Mouse (Mus musculus): ENCODE measurements around the gene Safb. TPM values are rescaled to one million over a fixed set of nuclear protein-coding genes. Genes with fewer than 3 reads are reported as not detected.

Safb gene
- polyA plus RNA-seq, 1 experiment from 2014 or later: 105 TPM

- no peaks in the 10 kb centered on the region for H3K36me3 ChIP-seq
- no peaks in the 10 kb centered on the region for H3K27me3 ChIP-seq
- no peaks in the 10 kb centered on the region for H3K4me1 ChIP-seq (replicated peaks)
- H3K9ac ChIP-seq: no peak overlapping the region
- no peak overlapping the region for H3K4me3 ChIP-seq
- WGBS: 88% methylated on average over 4 of the region's 4 CpGs
- no peak overlapping the region for H3K27ac ChIP-seq
- ATAC-seq (ENCODE audit: low FRiP score): no peak
- no peaks in the 10 kb centered on the region for H3K9me3 ChIP-seq
- H3K4me2 ChIP-seq: no peak overlapping the region
Measured at GRCm38 (mm10) chr17:56643237-56643636, 58.6 kb downstream of the Safb start.

- H3K27me3 ChIP-seq: no peaks in the 10 kb centered on the region
- H3K27ac ChIP-seq: no peak overlapping the region
- 76% methylated on average over 11 of the region's 13 CpGs for WGBS
- H3K36me3 ChIP-seq: no peaks in the 10 kb centered on the region
- H3K4me2 ChIP-seq: no peak overlapping the region
- no peak for ATAC-seq (ENCODE audit: low FRiP score)
- H3K9ac ChIP-seq: no peak overlapping the region
- no peak overlapping the region for H3K4me3 ChIP-seq
- no peaks in the 10 kb centered on the region for H3K9me3 ChIP-seq
- H3K4me1 ChIP-seq (replicated peaks): no peaks in the 10 kb centered on the region
Measured at GRCm38 (mm10) chr17:56647546-56647945, 62.9 kb downstream of the Safb start.

GRCm38 (mm10) chr17:56651801-56652200 lies 67.2 kb downstream of the Safb start:
- Histone ChIP-seq H3K9me3 (no peaks in the 10 kb centered on the region), H3K27me3 (no peaks in the 10 kb centered on the region), H3K4me1 (replicated peaks) (no peaks in the 10 kb centered on the region), H3K4me2 (no peak overlapping the region), H3K4me3 (no peak overlapping the region), H3K27ac (no peak overlapping the region), H3K9ac (no peak overlapping the region), H3K36me3 (no peaks in the 10 kb centered on the region)
- WGBS: 39% methylated on average over 10 of the region's 10 CpGs
- no peak for ATAC-seq (ENCODE audit: low FRiP score)

GRCm38 (mm10) chr17:56654771-56655170 lies 70.1 kb downstream of the Safb start:
- WGBS: 76% methylated on average over 2 of the region's 2 CpGs
- Histone ChIP-seq H3K36me3 (no peaks in the 10 kb centered on the region), H3K4me2 (no peak overlapping the region), H3K27ac (no peak overlapping the region), H3K9me3 (no peaks in the 10 kb centered on the region), H3K9ac (no peak overlapping the region), H3K27me3 (no peaks in the 10 kb centered on the region), H3K4me1 (replicated peaks) (no peaks in the 10 kb centered on the region), H3K4me3 (no peak overlapping the region)
- no peak for ATAC-seq (ENCODE audit: low FRiP score)

- no peaks in the 10 kb centered on the region for H3K9me3 ChIP-seq
- no peaks in the 10 kb centered on the region for H3K4me1 ChIP-seq (replicated peaks)
- no peaks in the 10 kb centered on the region for H3K27me3 ChIP-seq
- 91% methylated on average over 3 of the region's 3 CpGs for WGBS
- no peak overlapping the region for H3K27ac ChIP-seq
- no peak overlapping the region for H3K9ac ChIP-seq
- H3K36me3 ChIP-seq: no peaks in the 10 kb centered on the region
- ATAC-seq (ENCODE audit: low FRiP score): no peak
- no peak overlapping the region for H3K4me3 ChIP-seq
- H3K4me2 ChIP-seq: no peak overlapping the region
Measured at GRCm38 (mm10) chr17:56655311-56655710, 70.7 kb downstream of the Safb start.

Other genes starting within 250 kb of the Safb start
- gene Ptprs, start 108.3 kb upstream of the Safb start, polyA plus RNA-seq (2015; fragmentation: Nextera tagmentation; extraction: Ambion mirVana): 273 TPM in 2 replicates
- gene Znrf4, start 72.4 kb upstream of the Safb start, polyA plus RNA-seq (2015; fragmentation: Nextera tagmentation; extraction: Ambion mirVana): not detected in 2 replicates
- gene Gm20219, start 30.4 kb upstream of the Safb start, polyA plus RNA-seq (2015; fragmentation: Nextera tagmentation; extraction: Ambion mirVana): 1.2 and 1.8 TPM in 2 replicates
- gene Safb2, start 240 bp upstream of the Safb start, polyA plus RNA-seq (2015; fragmentation: Nextera tagmentation; extraction: Ambion mirVana): 76.1 and 76.2 TPM in 2 replicates
- gene 2410015M20Rik, start 24.9 kb downstream of the Safb start, polyA plus RNA-seq (2015; fragmentation: Nextera tagmentation; extraction: Ambion mirVana): 204 and 212 TPM in 2 replicates
- gene Rpl36, start 28.6 kb downstream of the Safb start, polyA plus RNA-seq (2015; fragmentation: Nextera tagmentation; extraction: Ambion mirVana): 1,179 and 1,235 TPM in 2 replicates
- gene Lonp1, start 42.1 kb downstream of the Safb start, polyA plus RNA-seq (2015; fragmentation: Nextera tagmentation; extraction: Ambion mirVana): 40.6 and 40.8 TPM in 2 replicates
- gene Catsperd, start 43.3 kb downstream of the Safb start, polyA plus RNA-seq (2015; fragmentation: Nextera tagmentation; extraction: Ambion mirVana): 2.1 and 2.4 TPM in 2 replicates
- 99.1 and 102 TPM in 2 replicates for gene Ranbp3, start 88.5 kb downstream of the Safb start, polyA plus RNA-seq (2015; fragmentation: Nextera tagmentation; extraction: Ambion mirVana)
- 507 and 515 TPM in 2 replicates for gene Ndufa11, start 132.9 kb downstream of the Safb start, polyA plus RNA-seq (2015; fragmentation: Nextera tagmentation; extraction: Ambion mirVana)
- gene Vmac, start 133.2 kb downstream of the Safb start, polyA plus RNA-seq (2015; fragmentation: Nextera tagmentation; extraction: Ambion mirVana): 14.9 and 17.8 TPM in 2 replicates
- gene Nrtn, start 172.7 kb downstream of the Safb start, polyA plus RNA-seq (2015; fragmentation: Nextera tagmentation; extraction: Ambion mirVana): 0.78 and 1.5 TPM in 2 replicates
- 67.1 and 68.7 TPM in 2 replicates for gene Dus3l, start 179.9 kb downstream of the Safb start, polyA plus RNA-seq (2015; fragmentation: Nextera tagmentation; extraction: Ambion mirVana)
- gene Prr22, start 185.4 kb downstream of the Safb start, polyA plus RNA-seq (2015; fragmentation: Nextera tagmentation; extraction: Ambion mirVana): 1.0 TPM in 2 replicates
- 5.6 and 8.0 TPM in 2 replicates for gene Rfx2, start 246.2 kb downstream of the Safb start, polyA plus RNA-seq (2015; fragmentation: Nextera tagmentation; extraction: Ambion mirVana)